Mouse (Mus musculus) liver, embryonic 16.5 days (tissue): ENCODE data around the gene Mall. TPM values are rescaled to one million over a fixed set of nuclear protein-coding genes. Genes with fewer than 3 reads are reported as not detected.

Experiments used
- ATAC-seq: fragments of 200-750 bp; cut with Nextera tagmentation; 2 replicates; pipeline ENCODE4 v1.8.0; 2017; ENCODE audit warnings: low read depth, mild to moderate bottlenecking, moderate number of reproducible peaks, moderate library complexity
- H3K27ac ChIP-seq: fragments of 300-500 bp; sonication (generic); 2 replicates; pipeline ENCODE4 v1.5.1; 2014; ENCODE audit warnings: mild to moderate bottlenecking, low read length
- H3K27me3 ChIP-seq: fragments of 300-500 bp; sonication (generic); 2 replicates; pipeline ENCODE4 v1.6.1; 2014; ENCODE audit warnings: low read depth, low read length, mixed read lengths; ENCODE audit not compliant: control insufficient read depth, insufficient read depth
- H3K36me3 ChIP-seq: fragments of 300-500 bp; sonication (generic); 2 replicates; pipeline ENCODE4 v1.6.1; 2014; ENCODE audit warnings: mild to moderate bottlenecking; ENCODE audit not compliant: control insufficient read depth, insufficient read depth
- H3K4me1 ChIP-seq: fragments of 300-500 bp; sonication (generic); 2 replicates; pipeline ENCODE4 v1.6.1; 2014; ENCODE audit warnings: low read depth, low read length, mixed read lengths; ENCODE audit not compliant: control insufficient read depth
- H3K4me2 ChIP-seq: fragments of 300-500 bp; sonication (generic); 2 replicates; pipeline ENCODE4 v1.6.1; 2014; ENCODE audit warnings: low read depth, low read length, mixed read lengths
- H3K4me3 ChIP-seq: fragments of 300-500 bp; sonication (generic); 2 replicates; pipeline ENCODE4 v1.5.1; 2014; ENCODE audit warnings: low read depth, mild to moderate bottlenecking, low read length
- H3K9ac ChIP-seq: fragments of 300-500 bp; sonication (generic); 2 replicates; pipeline ENCODE4 v1.6.1; 2014; ENCODE audit warnings: low read depth, low read length
- H3K9me3 ChIP-seq: fragments of 300-500 bp; sonication (generic); replicated peaks from 2 replicates; pipeline ENCODE4 v1.6.1; 2016; ENCODE audit warnings: low read length; ENCODE audit not compliant: control insufficient read depth
- WGBS: fragments of 180-500 bp; shearing (Covaris S2); extraction: QIAGEN DNeasy Blood & Tissue Kit; methylation state at CpG from one replicate; pipeline ENCODE4 v1.1.7; 2014; ENCODE audit not compliant: insufficient replicate concordance; 5-methylcytosine and 5-hydroxymethylcytosine counted together
- polyA plus RNA-seq: library from polyadenylated mRNA; unstranded; fragments of >200 nt; fragmentation: Nextera tagmentation; extraction: Ambion mirVana; gene quantifications from 2 replicates; pipeline ENCODE4 v1.2.1, GENCODE M21; 2015

The Mall gene
- polyA plus RNA-seq = 0.07 and 0.25 TPM in 2 replicates

DNA sequence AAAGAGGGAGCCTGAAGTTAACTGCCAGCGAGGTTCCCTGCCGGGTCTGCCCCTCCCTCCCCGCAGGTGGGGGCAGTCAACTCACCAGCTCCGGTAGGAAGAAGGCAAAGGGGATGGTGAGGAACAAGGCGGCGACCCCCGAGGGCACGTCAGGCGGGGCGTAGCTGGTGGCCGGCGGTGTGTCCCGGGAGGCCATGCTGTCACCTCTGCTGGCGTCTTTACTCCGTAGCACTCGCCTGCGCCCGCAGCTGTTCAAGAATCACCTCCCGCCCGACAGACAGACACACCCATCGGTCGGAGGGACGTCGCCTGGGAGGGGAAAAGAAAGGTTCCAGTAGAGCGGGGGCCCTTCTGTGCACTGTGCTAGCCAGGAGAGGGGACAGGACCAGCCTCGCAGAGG is at the start of gene Mall:
Mall (minus strand) TSS at position 262 of the 400 bp plus-strand sequence.
- no peaks in the 10 kb centered on the region for H3K36me3 ChIP-seq
- ATAC-seq = no peak
- 2% methylated on average over 26 of the region's 26 CpGs for WGBS
- peaks cover 19% of the 10 kb centered on the region for H3K27me3 ChIP-seq
- no peaks in the 10 kb centered on the region for H3K9me3 ChIP-seq
- H3K4me2 ChIP-seq = 0 out of 2 replicates have a peak within 1 kb of the TSS, but pooled peaks have one; percentile 13
- no peak within 1 kb of the TSS for H3K27ac ChIP-seq
- no peaks in the 10 kb centered on the region for H3K4me1 ChIP-seq
- no peak within 1 kb of the TSS for H3K4me3 ChIP-seq
- no peak within 1 kb of the TSS for H3K9ac ChIP-seq

DNA sequence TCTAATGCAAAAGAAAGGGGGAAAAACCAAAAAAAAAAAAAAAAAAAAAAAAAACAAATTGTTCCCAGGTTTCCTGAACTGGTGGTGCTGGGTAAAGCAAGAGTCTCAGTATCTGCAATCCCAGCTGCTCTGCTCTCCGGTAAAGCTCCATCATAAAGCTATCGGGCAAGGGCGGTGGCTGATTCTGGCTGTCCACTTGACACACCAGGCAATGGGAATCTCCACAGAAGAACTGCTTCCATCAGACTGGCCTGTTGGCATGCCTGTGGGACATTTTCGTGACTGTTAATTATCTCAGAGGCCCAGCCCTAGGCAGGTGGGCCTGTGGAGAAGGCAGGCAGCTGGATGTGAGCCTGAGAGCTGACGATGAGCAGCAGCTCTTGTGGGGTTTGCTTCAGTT is 48.7 kb upstream of the Mall start:
- ATAC-seq = no peak
- Histone ChIP-seq H3K36me3 (no peaks in the 10 kb centered on the region), H3K4me3 (no peak overlapping the region), H3K9ac (no peak overlapping the region), H3K4me1 (peaks cover 6% of the 10 kb centered on the region), H3K4me2 (no peak overlapping the region), H3K27me3 (no peaks in the 10 kb centered on the region), H3K27ac (no peak overlapping the region), H3K9me3 (no peaks in the 10 kb centered on the region)
- 75% methylated on average over 5 of the region's 5 CpGs for WGBS

DNA sequence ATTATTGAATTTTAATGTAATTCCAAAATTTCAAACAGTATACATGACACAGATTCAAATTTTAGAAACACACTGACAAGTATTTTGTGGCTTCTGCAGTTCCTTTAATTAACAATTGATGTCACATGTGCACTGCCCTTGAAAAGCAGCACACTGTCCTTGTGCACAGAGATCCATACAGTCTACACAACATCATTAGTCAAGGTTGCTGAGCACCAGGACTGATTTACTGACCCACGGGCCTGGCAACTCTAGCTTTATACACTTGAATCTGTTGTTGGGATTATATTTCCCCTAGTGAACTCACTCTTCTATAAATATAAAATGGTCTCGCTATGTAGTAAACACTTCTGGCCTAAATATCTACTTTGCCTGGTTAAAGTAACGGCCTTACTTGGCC is 45.3 kb upstream of the Mall start:
- Histone ChIP-seq H3K27me3 (no peaks in the 10 kb centered on the region), H3K27ac (no peak overlapping the region), H3K4me2 (no peak overlapping the region), H3K36me3 (no peaks in the 10 kb centered on the region), H3K4me3 (no peak overlapping the region), H3K4me1 (peaks cover 6% of the 10 kb centered on the region), H3K9ac (no peak overlapping the region), H3K9me3 (no peaks in the 10 kb centered on the region)
- ATAC-seq = no peak
- WGBS = 69% methylated on average over 3 of the region's 3 CpGs

DNA sequence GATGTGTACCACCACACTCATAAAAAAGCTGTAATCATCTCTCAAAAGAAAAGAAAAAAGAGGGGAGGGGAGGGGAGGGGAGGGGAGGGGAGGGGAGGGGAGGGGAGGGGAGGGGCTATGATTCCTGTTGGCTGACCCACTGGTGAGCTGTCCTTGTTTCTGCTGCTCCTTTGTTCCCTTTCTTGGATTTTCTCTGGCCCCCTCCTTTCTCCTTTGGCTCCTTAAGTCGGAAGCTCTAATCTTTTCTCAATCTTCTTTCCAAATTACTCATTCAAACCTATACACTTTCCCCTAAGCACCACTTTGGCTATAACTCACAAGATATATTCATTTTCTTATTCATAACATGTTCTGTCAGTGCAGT is 44.8 kb upstream of the Mall start:
- Histone ChIP-seq H3K4me3 (no peak overlapping the region), H3K4me2 (peak overlapping the region; percentile 24; the same call in 1 of the 2 replicates), H3K27ac (no peak overlapping the region), H3K27me3 (no peaks in the 10 kb centered on the region), H3K9ac (no peak overlapping the region), H3K36me3 (no peaks in the 10 kb centered on the region), H3K9me3 (no peaks in the 10 kb centered on the region), H3K4me1 (peaks cover 6% of the 10 kb centered on the region)
- 59% methylated on average over 1 of the region's 1 CpGs for WGBS
- ATAC-seq = no peak

DNA sequence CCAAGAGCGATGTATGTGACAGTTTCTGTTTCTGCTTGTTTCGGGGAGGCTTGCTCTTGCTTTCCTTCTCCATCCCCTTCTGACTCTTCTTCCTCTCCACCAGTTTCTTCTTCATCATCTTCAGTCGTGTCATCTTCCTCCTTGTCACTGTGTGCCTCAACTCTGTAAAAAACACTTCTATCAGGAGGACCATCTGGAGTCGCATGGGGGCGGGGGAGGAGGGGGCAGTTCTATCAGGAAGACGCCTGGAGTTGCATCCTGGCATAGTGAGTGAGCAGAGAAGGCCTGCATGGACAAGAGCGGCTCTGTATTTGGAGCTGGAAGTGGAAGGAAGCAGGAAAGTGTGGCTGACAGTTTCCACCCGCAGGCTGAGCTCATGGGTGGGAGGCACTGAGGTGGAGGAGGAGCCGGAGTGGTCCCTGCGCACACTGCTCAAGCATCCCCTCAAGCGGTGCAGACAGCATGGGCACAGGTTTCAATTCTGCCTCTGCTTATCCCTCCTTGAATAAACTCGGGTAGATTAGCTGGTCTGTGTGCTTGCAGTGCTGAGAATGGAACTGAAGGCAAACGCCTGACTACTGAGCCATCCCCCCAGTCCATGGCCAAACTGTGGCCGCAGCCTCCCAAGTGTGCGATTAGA is 44.3 kb upstream of the Mall start:
- peak overlapping the region; percentile 14; the same call in 1 of the 2 replicates for H3K27ac ChIP-seq
- no peaks in the 10 kb centered on the region for H3K36me3 ChIP-seq
- peak; percentile 81 for ATAC-seq
- H3K4me1 ChIP-seq = peaks cover 6% of the 10 kb centered on the region
- no peaks in the 10 kb centered on the region for H3K9me3 ChIP-seq
- no peak overlapping the region for H3K9ac ChIP-seq
- no peaks in the 10 kb centered on the region for H3K27me3 ChIP-seq
- H3K4me2 ChIP-seq = peak overlapping the region; percentile 24; the same call in 1 of the 2 replicates
- 52% methylated on average over 15 of the region's 15 CpGs for WGBS
- no peak overlapping the region for H3K4me3 ChIP-seq

DNA sequence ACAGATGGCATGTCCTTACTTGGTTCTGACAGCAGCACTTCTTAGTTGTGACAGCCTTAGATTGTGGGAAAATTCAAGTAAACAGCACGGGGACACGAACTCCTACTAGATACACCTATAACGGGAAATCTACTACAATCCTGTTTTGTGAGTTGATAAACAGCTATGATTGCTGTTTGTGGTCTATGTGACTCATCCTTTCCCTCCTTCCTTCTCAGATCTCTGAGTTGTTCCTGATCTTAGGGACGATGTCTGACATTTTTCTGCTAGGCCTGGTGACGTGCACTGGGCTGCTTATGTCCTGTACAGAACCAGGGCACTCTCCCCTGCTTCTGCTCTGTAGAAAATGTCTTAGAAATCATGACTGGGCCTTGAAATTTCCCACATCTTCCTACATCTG is 31.9 kb upstream of the Mall start:
- Histone ChIP-seq H3K27me3 (no peaks in the 10 kb centered on the region), H3K9me3 (no peaks in the 10 kb centered on the region), H3K4me3 (no peak overlapping the region), H3K9ac (no peak overlapping the region), H3K4me2 (no peak overlapping the region), H3K4me1 (peaks cover 4% of the 10 kb centered on the region; the same call in 1 of the 2 replicates), H3K27ac (no peak overlapping the region), H3K36me3 (no peaks in the 10 kb centered on the region)
- 60% methylated on average over 5 of the region's 5 CpGs for WGBS
- no peak for ATAC-seq

DNA sequence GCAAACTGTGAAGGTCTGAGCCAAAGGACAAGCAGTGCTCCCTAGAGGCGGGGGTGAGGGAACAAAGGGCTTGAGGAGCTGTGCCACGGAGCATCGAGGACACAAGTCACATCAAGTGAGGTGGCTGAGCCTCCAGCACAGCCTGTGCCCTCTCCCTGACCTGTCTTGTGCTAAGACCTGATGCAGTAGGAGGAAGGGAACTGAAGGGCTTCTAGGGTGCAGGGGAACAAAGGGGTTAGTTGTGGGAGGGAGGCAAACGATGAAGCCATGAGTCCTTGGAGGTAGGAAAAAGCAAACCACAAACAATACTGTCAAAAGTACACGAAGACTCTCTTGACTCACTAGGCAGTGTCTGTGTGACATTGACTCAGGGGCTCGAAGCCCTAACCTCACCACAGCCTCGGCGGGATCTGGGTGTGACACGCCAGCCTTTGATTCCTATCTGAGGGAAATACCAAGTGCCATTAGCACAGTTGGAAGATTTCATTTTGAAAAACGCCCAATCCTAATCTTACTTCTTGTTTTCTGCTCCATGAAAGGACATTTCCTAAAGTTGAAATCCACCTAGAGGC is 30.8 kb upstream of the Mall start:
- Histone ChIP-seq H3K9ac (no peak overlapping the region), H3K4me1 (peaks cover 4% of the 10 kb centered on the region; the same call in 1 of the 2 replicates), H3K4me2 (no peak overlapping the region), H3K9me3 (no peaks in the 10 kb centered on the region), H3K27me3 (no peaks in the 10 kb centered on the region), H3K27ac (no peak overlapping the region), H3K4me3 (no peak overlapping the region), H3K36me3 (no peaks in the 10 kb centered on the region)
- WGBS = 29% methylated on average over 10 of the region's 10 CpGs
- no peak for ATAC-seq

DNA sequence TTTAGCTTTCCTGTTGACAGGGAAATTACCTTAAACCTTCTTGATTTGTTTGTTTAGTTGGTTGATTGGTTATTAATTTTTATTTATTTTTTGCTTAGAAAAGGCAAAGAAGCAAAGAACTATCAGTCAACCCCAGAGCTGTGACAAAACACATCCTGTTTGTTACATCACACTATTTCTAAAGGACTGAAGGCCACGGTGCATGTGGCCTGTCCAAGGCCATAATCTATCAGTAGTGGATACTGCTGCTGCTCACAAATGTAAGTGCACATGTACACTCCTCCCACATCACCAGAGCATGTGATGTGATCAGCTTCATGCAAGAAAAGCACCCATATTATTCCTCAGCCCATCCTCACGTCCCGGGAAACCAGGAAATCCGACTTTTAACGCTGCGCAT is 30.3 kb upstream of the Mall start:
- H3K36me3 ChIP-seq = no peaks in the 10 kb centered on the region
- H3K27me3 ChIP-seq = no peaks in the 10 kb centered on the region
- no peak overlapping the region for H3K4me3 ChIP-seq
- H3K27ac ChIP-seq = no peak overlapping the region
- ATAC-seq = no peak
- peaks cover 4% of the 10 kb centered on the region; the same call in 1 of the 2 replicates for H3K4me1 ChIP-seq
- no peak overlapping the region for H3K4me2 ChIP-seq
- H3K9me3 ChIP-seq = no peaks in the 10 kb centered on the region
- no peak overlapping the region for H3K9ac ChIP-seq
- WGBS = 68% methylated on average over 6 of the region's 6 CpGs

DNA sequence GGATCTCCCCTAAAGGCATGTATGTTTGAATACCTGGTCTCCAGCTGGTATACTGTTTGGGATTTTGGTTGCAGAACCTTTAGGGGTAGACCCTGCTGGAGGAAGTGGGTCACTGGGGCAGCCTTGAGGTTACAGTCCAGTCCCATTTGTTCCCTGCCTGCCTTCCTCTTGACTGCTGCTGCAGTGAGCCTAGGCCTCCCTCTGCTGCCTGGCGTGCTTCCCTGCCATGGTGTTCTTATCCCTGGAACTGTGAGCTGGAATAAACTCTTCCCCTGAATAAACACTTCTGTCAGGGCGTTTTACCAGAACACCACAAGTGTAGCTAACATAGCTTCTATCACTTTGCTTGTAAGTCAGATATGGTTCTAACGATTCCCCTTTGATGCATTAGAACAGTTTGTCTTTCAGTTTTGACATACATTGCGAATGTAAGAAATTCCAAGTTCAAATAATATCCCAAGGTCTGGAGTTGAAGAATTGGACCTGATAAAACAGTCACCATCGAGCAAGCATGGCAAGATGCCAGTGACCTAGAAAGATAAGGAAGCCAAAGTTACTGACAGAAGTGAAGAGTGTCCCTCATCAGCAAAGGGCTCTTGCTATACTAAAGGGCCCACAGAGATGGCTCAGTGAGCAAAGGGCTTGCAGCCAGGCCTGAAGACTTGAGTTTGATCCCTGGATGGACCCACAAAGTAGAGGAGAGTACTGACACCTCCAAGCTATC is 29.6 kb upstream of the Mall start:
- ATAC-seq = no peak
- no peaks in the 10 kb centered on the region for H3K9me3 ChIP-seq
- 45% methylated on average over 5 of the region's 5 CpGs for WGBS
- no peaks in the 10 kb centered on the region for H3K27me3 ChIP-seq
- no peak overlapping the region for H3K9ac ChIP-seq
- no peak overlapping the region for H3K4me2 ChIP-seq
- H3K36me3 ChIP-seq = no peaks in the 10 kb centered on the region
- peaks cover 4% of the 10 kb centered on the region; the same call in 1 of the 2 replicates for H3K4me1 ChIP-seq
- H3K4me3 ChIP-seq = no peak overlapping the region
- H3K27ac ChIP-seq = no peak overlapping the region
